Comparison of ENCODE assay signal across 10 mouse cellular contexts in genomic region chr5:25188802-25189201, GRCm38 (mm10). TPM values are rescaled to one million over a fixed set of nuclear protein-coding genes. Genes with fewer than 3 reads are reported as not detected.
A peak's percentile ranks its signal among the peaks of the same experiment; 100 is the strongest.
DNase-seq lines count a peak whose midpoint lies in the region; ATAC-seq and TF ChIP-seq lines count a peak whose summit lies in the region.
"Had no signal": no experiment of that assay in that cellular context is flagged by ENCODE, and none has a peak within 500 bp of the region (broad histone marks: within the 10 kb centered on the region; RNA-seq: fewer than 3 reads in every experiment).

No protein-coding gene starts in this region.

- H3K27ac ChIP-seq in ES-E14 (ENCODE audit: insufficient read depth, low read depth, low read length, poor library complexity, severe bottlenecking) = no peak overlapping the region
- H3K27ac ChIP-seq: embryonic facial prominence, embryonic 15.5 days; stomach, embryonic 15.5 days had no signal

- in situ Hi-C loops in ES-E14 (cut with MboI; ENCODE audit: low sequenced_read_pairs in 2 of 2, unreplicated experiment in 2 of 2) = no loop called here

- DNase-seq in layer of hippocampus, postnatal 10 days (ENCODE audit: low spot score in 2 of 2) = peak; percentile 6 to 19
- no peak for DNase-seq in layer of hippocampus, adult 9-10 months (ENCODE audit: low spot score)
- DNase-seq in ES-E14 (ENCODE audit: low read depth, low spot score) = no peak
- DNase-seq in brain, adult 2 months (ENCODE audit: low read depth, low spot score) = peak; percentile 22
- DNase-seq in kidney, postnatal 36 days = peak; percentile 80 to 82
- DNase-seq in spleen, adult 12 weeks (ENCODE audit: low spot score) = no peak
- DNase-seq in gastrocnemius, adult 8-10 months (ENCODE audit: low spot score in 2 of 2) = no peak

- no peak overlapping the region for H3K4me3 ChIP-seq in ES-E14 (ENCODE audit: insufficient read depth in 1 of 2, low read depth in 1 of 2, low read length in 2 of 2, poor library complexity in 1 of 2, severe bottlenecking in 1 of 2)
- H3K4me3 ChIP-seq: embryonic facial prominence, embryonic 15.5 days; stomach, embryonic 15.5 days had no signal

- H3K36me3 ChIP-seq in ES-E14 (ENCODE audit: control insufficient read depth, insufficient read depth, low read length, poor library complexity, severe bottlenecking) = no peaks in the 10 kb centered on the region
- H3K36me3 ChIP-seq: embryonic facial prominence, embryonic 15.5 days; stomach, embryonic 15.5 days had no signal

- no peak overlapping the region for H3K9ac ChIP-seq in ES-E14 (ENCODE audit: insufficient read depth, low read depth, low read length, poor library complexity, severe bottlenecking)
- H3K9ac ChIP-seq: embryonic facial prominence, embryonic 15.5 days; stomach, embryonic 15.5 days had no signal

- no peak for ATAC-seq in erythroid progenitor cell, adult 5-6 weeks (replicated peaks; ENCODE audit: low FRiP score, poor library complexity, severe bottlenecking)

- no peaks in the 10 kb centered on the region for H3K4me1 ChIP-seq in ES-E14 (ENCODE audit: control insufficient read depth in 2 of 2, insufficient read depth in 2 of 2, low read length in 2 of 2, poor library complexity in 1 of 2)
- H3K4me1 ChIP-seq: stomach, embryonic 15.5 days had no signal

- H3K9me3 ChIP-seq in ES-E14 (ENCODE audit: control insufficient read depth, insufficient read depth, low read depth, low read length) = no peaks in the 10 kb centered on the region
- H3K9me3 ChIP-seq: embryonic facial prominence, embryonic 15.5 days; stomach, embryonic 15.5 days had no signal

TF ChIP-seq in ES-E14, 5 proteins besides CTCF, POLR2A, EP300 and RAD21:
- TF ChIP-seq MAFK (IDR thresholded peaks at IDR 0.05; ENCODE audit: insufficient read depth, low read depth, low read length) (no peak), ZC3H11A (IDR thresholded peaks at IDR 0.05; ENCODE audit: borderline replicate concordance, low read depth, low read length) (peak; percentile 50; the same call in 1 of the 2 replicates)

RNA-seq across cellular contexts. Expression of gene Galntl5, which starts 7.5 kb away (rescaled TPM):
- total RNA-seq in layer of hippocampus, postnatal 10 days (2021) = not detected
- not detected in 2 replicates for total RNA-seq in ES-E14 (2012; rRNA removed)
- not detected in 2 replicates for total RNA-seq in erythroid progenitor cell, adult 5-6 weeks (2015; ENCODE audit: low replicate concordance)
- total RNA-seq in erythroid progenitor cell, adult 5-6 weeks (2017; ENCODE audit: low replicate concordance) = not detected in 2 replicates
- not detected for total RNA-seq in gastrocnemius, adult 8-10 months (2022)

RNA-seq across cellular contexts. Expression of gene Galnt11, which starts 32.9 kb away (rescaled TPM):
- total RNA-seq in layer of hippocampus, postnatal 10 days (2021) = 10 to 100 TPM; 43.8 to 44.0 TPM
- 24.2 and 30.4 TPM in 2 replicates for total RNA-seq in ES-E14 (2012; rRNA removed)
- 4.0 and 8.8 TPM in 2 replicates for total RNA-seq in erythroid progenitor cell, adult 5-6 weeks (2015; ENCODE audit: low replicate concordance)
- 1.4 and 2.8 TPM in 2 replicates for total RNA-seq in erythroid progenitor cell, adult 5-6 weeks (2017; ENCODE audit: low replicate concordance)
- total RNA-seq in gastrocnemius, adult 8-10 months (2022) = 10 to 100 TPM in 2 of 4 experiments, 1 to 10 TPM in 2; 9.4 to 12.8 (median 10.3) TPM

RNA-seq across cellular contexts. Expression of gene E130116L18Rik, which starts 34.2 kb away (rescaled TPM):
- not detected for total RNA-seq in layer of hippocampus, postnatal 10 days (2021)
- not detected in 2 replicates for total RNA-seq in ES-E14 (2012; rRNA removed)
- not detected in 2 replicates for total RNA-seq in erythroid progenitor cell, adult 5-6 weeks (2015; ENCODE audit: low replicate concordance)
- total RNA-seq in erythroid progenitor cell, adult 5-6 weeks (2017; ENCODE audit: low replicate concordance) = not detected in 2 replicates
- not detected for total RNA-seq in gastrocnemius, adult 8-10 months (2022)

Comparison
In these comparisons a context has a peak if more than half of its experiments do, and no peak if none do; other contexts are left out.
1. DNase-seq: peak in layer of hippocampus, postnatal 10 days (2 of 2), brain, adult 2 months (single experiment) and kidney, postnatal 36 days (2 of 2); none in layer of hippocampus, adult 9-10 months (single experiment), ES-E14 (single experiment), spleen, adult 12 weeks (single experiment) and gastrocnemius, adult 8-10 months (0 of 2).